Mouse (Mus musculus): ENCODE data around the gene Tex19.2. TPM values are rescaled to one million over a fixed set of nuclear protein-coding genes. Genes with fewer than 3 reads are reported as not detected.

Tex19.2 gene
- under 1 TPM in 1 of 2 experiments, not detected in 1; 0.02 TPM for polyA plus RNA-seq (2012; fragmentation: generic; extraction: Trizol)

DNA sequence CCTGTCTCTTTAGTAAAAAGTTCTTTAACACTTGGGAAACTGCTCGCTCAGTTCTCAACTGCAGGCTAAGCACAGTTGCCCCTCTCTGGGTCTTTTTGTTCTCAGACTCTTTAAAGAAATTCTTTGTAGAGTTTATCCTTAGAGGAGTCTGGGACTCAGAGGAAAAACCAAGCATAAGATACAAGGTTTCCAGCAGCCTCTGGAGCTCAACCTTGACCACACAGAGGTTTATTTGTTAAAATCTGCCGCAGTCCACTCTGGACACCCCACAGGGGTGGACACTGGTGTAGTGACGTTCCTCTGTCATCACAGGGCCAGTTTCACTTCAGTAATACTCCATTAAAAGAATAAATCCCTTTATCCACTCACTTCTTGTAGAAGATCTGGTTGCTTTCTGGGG is at the start of gene Tex19.2:
Gene Tex19.2 (minus strand): TSS at position 101 of the 400 bp plus-strand sequence.

DNA sequence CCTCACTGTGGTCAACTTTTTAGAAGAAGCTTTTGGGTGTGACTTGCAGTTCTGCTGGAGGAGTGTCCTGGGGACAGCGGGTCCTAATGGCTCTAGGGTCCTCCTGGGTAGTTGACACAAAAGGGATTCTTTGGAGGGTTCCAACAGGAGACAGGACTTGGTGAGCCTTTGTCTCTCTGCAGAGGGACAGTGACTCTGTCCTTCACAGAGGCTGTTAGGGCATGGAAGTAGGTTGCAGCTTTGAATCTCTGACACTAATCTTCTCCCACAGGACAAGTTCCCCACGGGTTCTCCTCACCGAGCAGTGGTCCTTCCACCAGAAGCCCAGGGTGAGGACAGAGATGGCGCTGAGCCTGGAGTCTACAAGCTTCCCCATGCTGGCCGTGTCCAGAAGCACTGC is 41.5 kb upstream of the Tex19.2 start, which contains the start of gene Uts2r:
Gene Uts2r (plus strand): TSS at position 301 of the 400 bp plus-strand sequence.

DNA sequence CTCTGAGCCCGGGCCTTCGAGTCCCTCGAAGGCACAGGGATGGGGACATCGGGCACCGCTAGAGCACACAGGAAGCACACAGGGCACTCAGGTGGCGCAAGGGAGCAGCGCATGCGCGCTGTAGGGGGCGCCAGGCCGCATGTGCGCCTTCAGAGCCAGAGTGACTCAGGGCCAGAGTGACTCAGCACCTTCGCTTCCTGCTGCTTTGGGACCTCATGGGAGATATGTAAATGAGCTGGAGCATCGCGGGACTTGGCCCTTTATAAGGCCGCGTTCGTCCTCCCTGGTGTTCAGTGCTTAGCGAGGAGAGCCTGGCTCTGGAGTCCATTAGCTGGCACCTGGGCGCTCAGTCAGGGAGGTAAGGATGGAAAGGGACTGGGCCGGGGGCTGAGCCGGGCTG is 27.4 kb upstream of the Tex19.2 start, which contains the start of gene Tex19.1:
Gene Tex19.1 (plus strand): TSS at position 279 of the 400 bp plus-strand sequence.

DNA sequence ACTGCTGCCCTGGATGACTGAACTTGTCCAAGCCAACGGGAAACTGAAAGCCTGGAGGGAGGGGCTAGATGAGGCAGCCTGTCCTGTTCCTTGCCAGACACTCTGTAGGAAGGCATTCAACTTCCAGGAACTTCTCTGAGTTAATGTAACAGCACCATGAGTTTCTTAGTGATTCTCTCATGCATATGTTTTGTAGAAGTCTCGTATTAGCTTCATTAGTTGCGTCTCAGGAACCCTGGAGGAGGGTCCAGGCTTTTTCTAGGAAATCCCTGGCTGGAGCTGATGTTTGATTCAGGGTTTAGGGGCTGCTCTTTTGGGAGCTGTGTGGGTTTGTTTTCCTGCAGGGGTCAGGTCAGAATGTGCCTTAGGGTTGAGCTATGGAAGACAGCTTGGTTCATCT is 37.4 kb downstream of the Tex19.2 start, which contains the start of gene Sectm1a:
Gene Sectm1a (minus strand): TSS at position 101 of the 400 bp plus-strand sequence.

Other genes starting within 250 kb of the Tex19.2 start
- gene Ccdc57, start 185.8 kb downstream of the Tex19.2 start, polyA plus RNA-seq (2012; fragmentation: generic; extraction: Trizol): 1 to 10 TPM; 1.1 to 5.6 TPM
- gene Slc16a3, start 170.2 kb downstream of the Tex19.2 start, polyA plus RNA-seq (2012; fragmentation: generic; extraction: Trizol): 1 to 10 TPM in 1 of 2 experiments, under 1 TPM in 1; 0.98 to 1.5 TPM
- 100 to 1,000 TPM in 1 of 2 experiments, 10 to 100 TPM in 1; 48.0 to 125 TPM for gene Csnk1d, start 127.3 kb downstream of the Tex19.2 start, polyA plus RNA-seq (2012; fragmentation: generic; extraction: Trizol)
- gene Cd7, start 79.3 kb downstream of the Tex19.2 start, polyA plus RNA-seq (2012; fragmentation: generic; extraction: Trizol): under 1 TPM in 1 of 2 experiments, not detected in 1; 0.06 TPM
- not detected for gene Sectm1b, start 55.1 kb downstream of the Tex19.2 start, polyA plus RNA-seq (2012; fragmentation: generic; extraction: Trizol)
- under 1 TPM in 1 of 2 experiments, not detected in 1; 0.07 TPM for gene Sectm1a, start 37.5 kb downstream of the Tex19.2 start, polyA plus RNA-seq (2012; fragmentation: generic; extraction: Trizol)
- not detected for gene Tex19.1, start 27.5 kb upstream of the Tex19.2 start, polyA plus RNA-seq (2012; fragmentation: generic; extraction: Trizol)
- not detected for gene Uts2r, start 41.6 kb upstream of the Tex19.2 start, polyA plus RNA-seq (2012; fragmentation: generic; extraction: Trizol)
- gene Hexdc, start 85.8 kb upstream of the Tex19.2 start, polyA plus RNA-seq (2012; fragmentation: generic; extraction: Trizol): 10 to 100 TPM in 1 of 2 experiments, 1 to 10 TPM in 1; 7.1 to 18.4 TPM
- 10 to 100 TPM; 16.4 to 16.7 TPM for gene Ogfod3, start 86.0 kb upstream of the Tex19.2 start, polyA plus RNA-seq (2012; fragmentation: generic; extraction: Trizol)
- gene Cybc1, start 110.6 kb upstream of the Tex19.2 start, polyA plus RNA-seq (2012; fragmentation: generic; extraction: Trizol): 10 to 100 TPM; 12.7 to 49.8 TPM
- gene Narf, start 118.6 kb upstream of the Tex19.2 start, polyA plus RNA-seq (2012; fragmentation: generic; extraction: Trizol): 10 to 100 TPM in 1 of 2 experiments, 1 to 10 TPM in 1; 2.2 to 22.5 TPM
- 10 to 100 TPM; 13.2 to 23.6 TPM for gene Foxk2, start 141.3 kb upstream of the Tex19.2 start, polyA plus RNA-seq (2012; fragmentation: generic; extraction: Trizol)
- gene Wdr45b, start 235.8 kb upstream of the Tex19.2 start, polyA plus RNA-seq (2012; fragmentation: generic; extraction: Trizol): 10 to 100 TPM; 27.4 to 72.2 TPM

All from C3H10T1/2 (cell line).